Mouse (Mus musculus): Measurements from ENCODE around the gene Thsd7a. TPM values are rescaled to one million over a fixed set of nuclear protein-coding genes. Genes with fewer than 3 reads are reported as not detected.

The Thsd7a gene
- total and polyA plus RNA-seq, 2 experiments from 2014 or later = 17.1 to 27.3 TPM

DNA sequence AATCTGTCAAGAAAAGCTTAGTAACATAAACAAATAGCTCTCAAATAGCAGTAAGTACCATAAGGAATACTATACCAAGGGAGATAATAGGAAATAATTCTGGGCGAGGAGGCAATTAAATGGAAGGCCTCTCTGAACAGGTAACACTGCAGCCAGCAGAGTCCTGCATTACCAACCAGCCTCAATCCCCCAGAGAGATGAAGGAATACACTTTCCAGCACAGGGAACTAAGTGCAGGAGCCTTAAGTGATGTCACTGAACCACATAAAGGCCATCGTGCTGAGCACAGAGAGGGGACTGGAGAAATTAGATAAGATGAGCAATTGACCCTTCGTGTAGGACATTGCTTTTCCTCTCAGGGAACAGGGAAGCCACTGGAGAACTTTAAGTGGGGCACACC, 36.6 kb downstream of the Thsd7a start:
- WGBS = 58% methylated on average over 3 of the region's 3 CpGs

DNA sequence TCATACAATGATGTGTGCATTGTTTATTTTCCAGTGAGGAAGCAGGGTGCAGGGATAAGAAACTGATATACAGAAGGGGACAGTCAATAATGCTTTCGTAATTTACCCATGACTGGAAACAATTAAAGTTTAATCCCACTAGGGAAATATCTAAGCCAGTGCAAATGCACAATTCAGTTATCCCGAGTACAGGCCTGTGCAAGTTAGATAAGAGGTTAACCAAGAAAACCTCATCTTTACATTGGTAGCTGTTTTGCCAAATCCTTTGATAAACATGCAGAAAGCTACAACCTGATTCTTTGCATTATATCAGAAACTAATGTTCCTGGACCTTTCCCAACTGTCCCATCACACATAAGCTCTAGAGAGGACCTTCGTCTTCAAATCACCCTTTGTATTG, 46.3 kb downstream of the Thsd7a start:
- no peaks in the 10 kb centered on the region for H3K36me3 ChIP-seq (ENCODE audit: insufficient read depth, low read length)

More for the DNA sequence above, 36.6 kb downstream of the Thsd7a start:
- H3K9ac ChIP-seq (replicated peaks; ENCODE audit: low read length, poor library complexity, severe bottlenecking) = no peak overlapping the region
- no peak overlapping the region for H3K4me3 ChIP-seq (ENCODE audit: low read depth, low read length)
- H3K4me2 ChIP-seq (ENCODE audit: low read depth, low read length, poor library complexity, severe bottlenecking) = no peak overlapping the region
- H3K27me3 ChIP-seq (ENCODE audit: insufficient read depth, low read length) = no peaks in the 10 kb centered on the region
- H3K4me1 ChIP-seq (ENCODE audit: insufficient read depth, low read length) = no peaks in the 10 kb centered on the region
- no peak for TF ChIP-seq CTCF (IDR thresholded peaks at IDR 0.05)
- DNase-seq (ENCODE audit: low spot score) = no peak
- no peak for ATAC-seq (ENCODE audit: low FRiP score)
- H3K36me3 ChIP-seq (ENCODE audit: insufficient read depth, low read length) = no peaks in the 10 kb centered on the region
- H3K9me3 ChIP-seq (ENCODE audit: low read length) = no peaks in the 10 kb centered on the region
- no peak overlapping the region for H3K27ac ChIP-seq (ENCODE audit: low read depth, low read length)

DNA sequence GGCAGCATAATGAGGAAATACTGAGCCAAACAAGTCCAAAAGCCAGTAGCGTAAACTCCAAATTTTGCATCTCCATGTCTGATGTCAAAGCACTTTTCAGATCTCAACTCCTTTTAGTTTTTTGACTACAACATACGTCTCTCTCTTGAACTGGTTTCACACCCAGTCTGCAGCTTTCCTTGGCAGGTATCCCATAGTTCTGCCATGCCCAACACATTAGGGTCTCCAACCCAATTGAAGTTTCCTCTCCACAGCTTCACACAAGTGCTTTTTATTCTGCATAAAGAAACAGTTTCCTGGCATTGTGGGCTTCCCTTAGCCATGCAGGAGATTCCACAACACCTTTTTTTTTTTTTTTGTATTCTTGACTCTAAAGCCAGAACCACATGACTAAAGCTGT, 50.1 kb downstream of the Thsd7a start:
- no peaks in the 10 kb centered on the region for H3K4me1 ChIP-seq (ENCODE audit: insufficient read depth, low read length)
- H3K9me3 ChIP-seq (ENCODE audit: low read length) = no peaks in the 10 kb centered on the region
- no peak overlapping the region for H3K4me2 ChIP-seq (ENCODE audit: low read depth, low read length, poor library complexity, severe bottlenecking)
- WGBS = 82% methylated on average over 2 of the region's 2 CpGs
- DNase-seq (ENCODE audit: low spot score) (no peak), ATAC-seq (ENCODE audit: low FRiP score) (no peak)
- H3K36me3 ChIP-seq (ENCODE audit: insufficient read depth, low read length) = no peaks in the 10 kb centered on the region
- H3K27me3 ChIP-seq (ENCODE audit: insufficient read depth, low read length) = no peaks in the 10 kb centered on the region
- H3K27ac ChIP-seq (ENCODE audit: low read depth, low read length) = no peak overlapping the region
- H3K4me3 ChIP-seq (ENCODE audit: low read depth, low read length) = no peak overlapping the region
- no peak for TF ChIP-seq CTCF (IDR thresholded peaks at IDR 0.05)
- no peak overlapping the region for H3K9ac ChIP-seq (replicated peaks; ENCODE audit: low read length, poor library complexity, severe bottlenecking)

More for the DNA sequence above, 46.3 kb downstream of the Thsd7a start:
- no peak for ATAC-seq (ENCODE audit: low FRiP score)
- Histone ChIP-seq H3K4me2 (ENCODE audit: low read depth, low read length, poor library complexity, severe bottlenecking) (no peak overlapping the region), H3K27me3 (ENCODE audit: insufficient read depth, low read length) (no peaks in the 10 kb centered on the region), H3K4me1 (ENCODE audit: insufficient read depth, low read length) (no peaks in the 10 kb centered on the region), H3K9me3 (ENCODE audit: low read length) (no peaks in the 10 kb centered on the region), H3K4me3 (ENCODE audit: low read depth, low read length) (no peak overlapping the region), H3K9ac (replicated peaks; ENCODE audit: low read length, poor library complexity, severe bottlenecking) (no peak overlapping the region), H3K27ac (ENCODE audit: low read depth, low read length) (no peak overlapping the region)
- 41% methylated on average over 3 of the region's 3 CpGs for WGBS
- TF ChIP-seq CTCF (IDR thresholded peaks at IDR 0.05) = no peak
- DNase-seq (ENCODE audit: low spot score) = no peak

DNA sequence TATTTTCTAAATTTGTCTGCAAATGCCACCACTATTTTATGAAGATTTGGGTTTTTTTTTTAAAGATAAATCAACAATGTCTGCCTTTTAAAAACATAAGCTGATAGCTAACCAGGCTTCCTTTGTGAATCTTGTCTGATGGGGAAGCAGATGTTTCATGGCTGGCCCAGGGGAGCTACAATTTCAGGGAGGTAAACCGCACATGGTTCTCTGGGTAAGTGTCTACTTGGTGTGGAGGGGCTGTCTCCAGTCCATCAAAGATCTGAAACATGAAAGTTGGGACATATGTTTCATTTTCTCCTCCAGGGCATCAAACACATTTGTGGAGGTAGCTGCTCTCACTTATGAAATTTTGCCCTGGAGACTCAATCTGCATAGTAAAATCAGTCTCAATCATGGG, 55.5 kb downstream of the Thsd7a start:
- Histone ChIP-seq H3K27me3 (ENCODE audit: insufficient read depth, low read length) (no peaks in the 10 kb centered on the region), H3K9ac (replicated peaks; ENCODE audit: low read length, poor library complexity, severe bottlenecking) (no peak overlapping the region), H3K4me2 (ENCODE audit: low read depth, low read length, poor library complexity, severe bottlenecking) (no peak overlapping the region), H3K4me3 (ENCODE audit: low read depth, low read length) (no peak overlapping the region), H3K27ac (ENCODE audit: low read depth, low read length) (no peak overlapping the region), H3K4me1 (ENCODE audit: insufficient read depth, low read length) (no peaks in the 10 kb centered on the region), H3K36me3 (ENCODE audit: insufficient read depth, low read length) (no peaks in the 10 kb centered on the region), H3K9me3 (ENCODE audit: low read length) (no peaks in the 10 kb centered on the region)
- TF ChIP-seq CTCF (IDR thresholded peaks at IDR 0.05) = no peak
- no peak for ATAC-seq (ENCODE audit: low FRiP score)
- no peak for DNase-seq (ENCODE audit: low spot score)
- WGBS = 58% methylated on average over 1 of the region's 1 CpGs

DNA sequence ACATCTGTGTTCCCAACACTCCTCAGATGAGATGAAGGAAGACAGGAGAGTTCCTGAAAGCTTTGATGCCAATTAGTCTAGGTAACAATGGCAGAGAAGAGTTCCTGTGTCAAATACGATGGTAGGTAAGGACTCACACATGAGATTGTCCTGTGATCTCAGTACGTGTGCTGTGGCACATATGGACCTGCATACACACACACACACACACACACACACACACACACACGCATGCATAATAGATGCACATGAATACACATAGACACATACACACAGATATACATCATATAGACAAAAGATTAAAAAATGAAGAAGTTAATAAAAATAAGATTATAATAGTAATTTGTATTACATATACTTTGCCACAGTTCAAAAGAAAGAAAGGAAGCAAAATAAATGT, 56.0 kb downstream of the Thsd7a start:
- Histone ChIP-seq H3K9me3 (ENCODE audit: low read length) (no peaks in the 10 kb centered on the region), H3K4me1 (ENCODE audit: insufficient read depth, low read length) (no peaks in the 10 kb centered on the region), H3K9ac (replicated peaks; ENCODE audit: low read length, poor library complexity, severe bottlenecking) (no peak overlapping the region), H3K27ac (ENCODE audit: low read depth, low read length) (no peak overlapping the region), H3K4me3 (ENCODE audit: low read depth, low read length) (no peak overlapping the region), H3K36me3 (ENCODE audit: insufficient read depth, low read length) (no peaks in the 10 kb centered on the region), H3K4me2 (ENCODE audit: low read depth, low read length, poor library complexity, severe bottlenecking) (no peak overlapping the region), H3K27me3 (ENCODE audit: insufficient read depth, low read length) (no peaks in the 10 kb centered on the region)
- 69% methylated on average over 3 of the region's 3 CpGs for WGBS
- ATAC-seq (ENCODE audit: low FRiP score) (no peak), DNase-seq (ENCODE audit: low spot score) (no peak)
- TF ChIP-seq CTCF (IDR thresholded peaks at IDR 0.05) = no peak

DNA sequence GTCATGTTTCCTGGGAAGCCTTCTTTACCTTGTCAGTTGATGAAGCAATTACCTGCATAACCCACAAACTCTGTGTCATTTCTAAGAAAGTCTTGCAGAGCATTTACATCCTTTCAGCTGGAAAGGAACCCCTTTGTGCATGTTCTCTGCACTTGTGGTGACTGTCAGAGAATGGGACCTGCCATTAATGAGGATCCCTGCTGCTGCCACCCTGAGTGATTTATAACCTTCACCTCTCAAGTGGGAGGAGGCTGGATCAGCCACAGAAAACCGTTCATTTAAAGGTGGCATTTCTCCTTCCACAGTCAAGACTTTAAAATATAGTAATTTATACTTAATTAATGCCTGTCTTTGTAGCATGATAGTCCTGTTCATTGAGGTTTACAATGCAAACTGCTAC, 99.6 kb downstream of the Thsd7a start:
- Histone ChIP-seq H3K4me1 (ENCODE audit: insufficient read depth, low read length) (no peaks in the 10 kb centered on the region), H3K27me3 (ENCODE audit: insufficient read depth, low read length) (no peaks in the 10 kb centered on the region), H3K36me3 (ENCODE audit: insufficient read depth, low read length) (no peaks in the 10 kb centered on the region), H3K4me3 (ENCODE audit: low read depth, low read length) (no peak overlapping the region), H3K27ac (ENCODE audit: low read depth, low read length) (no peak overlapping the region), H3K9ac (replicated peaks; ENCODE audit: low read length, poor library complexity, severe bottlenecking) (no peak overlapping the region), H3K9me3 (ENCODE audit: low read length) (no peaks in the 10 kb centered on the region), H3K4me2 (ENCODE audit: low read depth, low read length, poor library complexity, severe bottlenecking) (no peak overlapping the region)
- ATAC-seq (ENCODE audit: low FRiP score) = no peak
- TF ChIP-seq CTCF (IDR thresholded peaks at IDR 0.05) = no peak
- DNase-seq (ENCODE audit: low spot score) = no peak
- WGBS = 21% methylated on average over 1 of the region's 1 CpGs

Data from midbrain, postnatal 0 days (tissue).